Mouse (Mus musculus) stomach, embryonic 16.5 days (tissue): ENCODE data around the gene Chrna4. TPM values are rescaled to one million over a fixed set of nuclear protein-coding genes. Genes with fewer than 3 reads are reported as not detected.

Source experiments
- ATAC-seq: fragments of 200-750 bp; cut with Nextera tagmentation; 2 replicates; pipeline ENCODE4 v1.8.0; 2017; ENCODE audit warnings: moderate number of reproducible peaks, moderate TSS enrichment; ENCODE audit not compliant: insufficient read depth, low FRiP score
- H3K27ac ChIP-seq: fragments of 300-500 bp; sonication (generic); 2 replicates; pipeline ENCODE4 v1.5.1; 2014; ENCODE audit warnings: low read length
- H3K27me3 ChIP-seq: fragments of 300-500 bp; sonication (generic); 2 replicates; pipeline ENCODE4 v1.6.1; 2014; ENCODE audit warnings: low read length, control low read depth, mixed read lengths; ENCODE audit not compliant: control insufficient read depth, insufficient read depth
- H3K36me3 ChIP-seq: fragments of 300-500 bp; sonication (generic); 2 replicates; pipeline ENCODE4 v1.6.1; 2014; ENCODE audit warnings: low read length; ENCODE audit not compliant: control insufficient read depth, insufficient read depth
- H3K4me1 ChIP-seq: fragments of 300-500 bp; sonication (generic); 2 replicates; pipeline ENCODE4 v1.6.1; 2014; ENCODE audit warnings: low read length, control low read depth, mixed read lengths; ENCODE audit not compliant: control insufficient read depth, insufficient read depth
- H3K4me2 ChIP-seq: fragments of 300-500 bp; sonication (generic); 2 replicates; pipeline ENCODE4 v1.6.1; 2014; ENCODE audit warnings: low read depth, low read length, mixed read lengths
- H3K4me3 ChIP-seq: fragments of 300-500 bp; sonication (generic); replicated peaks from 2 replicates; pipeline ENCODE4 v1.5.1; 2014; ENCODE audit warnings: mild to moderate bottlenecking, low read length
- H3K9ac ChIP-seq: fragments of 300-500 bp; sonication (generic); 2 replicates; pipeline ENCODE4 v1.6.1; 2014; ENCODE audit warnings: low read length
- H3K9me3 ChIP-seq: fragments of 300-500 bp; sonication (generic); replicated peaks from 2 replicates; pipeline ENCODE4 v1.6.1; 2016; ENCODE audit warnings: low read length, control low read depth; ENCODE audit not compliant: control insufficient read depth
- WGBS: fragments of 180-500 bp; shearing (Covaris S2); extraction: QIAGEN DNeasy Blood & Tissue Kit; methylation state at CpG from one replicate; pipeline ENCODE4 v1.1.7; 2014; 5-methylcytosine and 5-hydroxymethylcytosine counted together
- polyA plus RNA-seq: library from polyadenylated mRNA; unstranded; fragments of >200 nt; fragmentation: Nextera tagmentation; extraction: Ambion mirVana; gene quantifications from 2 replicates; pipeline ENCODE4 v1.2.1, GENCODE M21; 2015

Gene Chrna4
- polyA plus RNA-seq, 1 experiment from 2014 or later = 0.81 TPM

DNA sequence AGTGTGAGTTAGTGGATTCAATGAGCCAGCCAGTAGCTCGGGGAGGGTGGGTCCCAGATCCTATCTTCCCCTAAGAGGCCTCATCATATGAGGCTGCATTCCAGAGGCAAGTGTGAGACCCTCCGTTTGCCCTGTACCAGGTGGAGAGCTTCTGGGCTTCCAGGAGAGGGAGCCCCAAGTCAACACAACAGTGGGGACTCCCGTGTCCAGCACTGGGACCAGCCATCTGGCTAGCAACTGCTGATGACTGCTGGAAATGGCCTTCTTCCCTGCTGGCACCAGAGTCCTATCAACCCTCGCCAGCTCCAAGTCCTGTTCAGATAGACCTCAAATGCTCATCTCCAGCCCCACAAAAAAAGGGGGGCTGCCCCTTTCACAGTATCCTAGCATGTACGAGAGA, 10.9 kb downstream of the Chrna4 start:
- 35% methylated on average over 5 of the region's 5 CpGs for WGBS
- Histone ChIP-seq H3K4me1 (no peaks in the 10 kb centered on the region; the same call in 1 of the 2 replicates), H3K9ac (no peak overlapping the region), H3K9me3 (no peaks in the 10 kb centered on the region), H3K27ac (no peak overlapping the region), H3K4me3 (no peak overlapping the region), H3K27me3 (no peaks in the 10 kb centered on the region; the same call in 1 of the 2 replicates), H3K36me3 (no peaks in the 10 kb centered on the region), H3K4me2 (no peak overlapping the region)
- peak; percentile 19; the same call in 1 of the 2 replicates for ATAC-seq

DNA sequence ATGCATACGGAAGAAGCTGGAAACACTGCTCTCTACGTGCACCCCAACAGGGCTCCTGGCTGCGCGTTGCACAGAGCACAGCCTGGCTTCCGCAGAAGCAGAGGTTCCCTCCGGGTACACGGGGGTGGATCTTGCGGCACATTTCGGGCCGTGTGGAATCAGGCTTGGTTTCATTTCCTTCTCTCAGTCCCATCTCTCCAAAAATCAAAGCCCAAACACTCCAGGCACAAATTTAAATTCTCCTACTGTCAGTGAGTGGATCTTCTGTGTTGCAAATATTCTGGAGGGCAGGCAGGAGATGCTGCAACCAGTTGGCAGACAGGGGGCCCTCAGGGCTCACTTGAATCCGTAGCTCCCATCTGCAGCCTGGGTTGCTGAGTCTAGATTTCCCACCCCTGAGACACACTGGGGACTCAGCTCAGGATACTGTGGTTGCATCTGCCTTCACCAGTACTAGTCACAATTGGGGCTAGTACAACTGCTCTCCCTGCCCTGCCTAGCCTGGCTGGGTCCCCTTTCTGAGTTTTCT, 11.9 kb downstream of the Chrna4 start:
- no peak for ATAC-seq
- no peak overlapping the region for H3K27ac ChIP-seq
- H3K4me1 ChIP-seq = no peaks in the 10 kb centered on the region; the same call in 1 of the 2 replicates
- H3K36me3 ChIP-seq = no peaks in the 10 kb centered on the region
- H3K9me3 ChIP-seq = no peaks in the 10 kb centered on the region
- WGBS = 77% methylated on average over 11 of the region's 11 CpGs
- no peak overlapping the region for H3K9ac ChIP-seq
- no peak overlapping the region for H3K4me2 ChIP-seq
- H3K27me3 ChIP-seq = no peaks in the 10 kb centered on the region
- no peak overlapping the region for H3K4me3 ChIP-seq

DNA sequence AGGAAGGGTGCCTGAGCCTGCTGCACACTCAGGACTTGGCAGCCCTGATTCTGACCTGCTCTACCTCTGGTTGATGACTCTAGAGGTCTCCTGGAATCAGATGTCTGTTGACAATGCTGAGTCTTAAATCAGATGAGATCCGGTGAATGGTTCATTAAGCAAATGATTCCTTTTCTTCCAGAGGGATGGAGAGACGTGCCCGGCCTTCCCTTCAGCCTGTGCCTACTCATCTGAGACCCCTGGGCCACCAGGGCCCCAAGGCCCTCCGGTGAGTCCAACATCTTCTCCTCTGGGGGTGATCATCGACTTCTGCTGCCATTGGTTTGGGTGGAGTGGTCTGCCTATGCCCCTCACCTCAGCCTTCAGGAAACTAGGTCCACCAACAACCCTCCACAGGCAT, 35.0 kb downstream of the Chrna4 start:
- H3K36me3 ChIP-seq = no peaks in the 10 kb centered on the region
- no peaks in the 10 kb centered on the region for H3K27me3 ChIP-seq
- no peaks in the 10 kb centered on the region for H3K9me3 ChIP-seq
- no peak overlapping the region for H3K27ac ChIP-seq
- no peaks in the 10 kb centered on the region for H3K4me1 ChIP-seq
- 83% methylated on average over 5 of the region's 5 CpGs for WGBS
- H3K4me2 ChIP-seq = no peak overlapping the region
- ATAC-seq = no peak
- no peak overlapping the region for H3K4me3 ChIP-seq
- no peak overlapping the region for H3K9ac ChIP-seq

DNA sequence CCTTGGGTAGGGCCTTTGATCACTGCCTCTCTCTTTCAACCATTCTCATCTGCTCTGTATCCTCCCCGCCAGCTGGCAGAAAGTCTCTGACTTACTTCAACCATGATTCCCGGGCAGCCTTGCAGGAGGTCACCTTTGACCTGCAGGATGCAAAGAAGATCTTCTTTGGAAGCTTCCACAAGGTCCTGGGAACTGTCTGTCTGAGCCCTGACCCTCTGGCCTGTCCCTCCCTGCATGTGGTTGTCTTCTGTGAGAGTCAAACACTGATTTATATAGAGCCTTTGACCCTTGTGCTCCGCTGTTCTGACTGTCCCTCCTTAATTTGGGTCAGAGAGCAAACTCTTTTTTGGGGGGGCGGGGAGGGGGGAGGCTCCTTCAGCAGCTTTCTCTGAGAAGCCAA, 36.3 kb downstream of the Chrna4 start:
- H3K27ac ChIP-seq = no peak overlapping the region
- H3K9ac ChIP-seq = no peak overlapping the region
- no peak for ATAC-seq

DNA sequence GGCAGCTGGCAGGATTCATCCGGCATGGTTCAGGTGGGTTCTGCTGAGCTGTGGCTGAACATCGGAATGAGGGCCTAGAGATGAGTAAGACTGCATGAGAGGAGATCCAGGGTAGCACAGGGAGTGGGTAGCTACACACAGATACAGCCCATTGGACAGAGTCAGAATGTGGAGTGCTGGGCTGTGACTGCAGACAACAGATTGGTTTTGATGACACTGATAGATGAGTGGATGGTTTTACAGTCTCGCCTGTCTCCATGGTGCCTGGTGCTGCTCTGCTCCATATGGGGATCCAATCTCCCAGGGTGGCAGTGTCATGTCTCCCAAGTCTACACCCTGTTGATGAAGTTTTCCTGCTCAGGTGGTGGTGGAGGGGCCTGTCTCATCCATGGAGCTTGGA, 46.4 kb downstream of the Chrna4 start:
- 75% methylated on average over 3 of the region's 3 CpGs for WGBS
- Histone ChIP-seq H3K27ac (no peak overlapping the region), H3K9ac (no peak overlapping the region), H3K4me1 (no peaks in the 10 kb centered on the region), H3K4me3 (no peak overlapping the region), H3K9me3 (no peaks in the 10 kb centered on the region), H3K36me3 (no peaks in the 10 kb centered on the region), H3K27me3 (no peaks in the 10 kb centered on the region), H3K4me2 (no peak overlapping the region)
- ATAC-seq = no peak

More for the DNA sequence above, 36.3 kb downstream of the Chrna4 start:
- Histone ChIP-seq H3K27me3 (no peaks in the 10 kb centered on the region), H3K4me1 (no peaks in the 10 kb centered on the region), H3K36me3 (no peaks in the 10 kb centered on the region), H3K4me3 (no peak overlapping the region), H3K9me3 (no peaks in the 10 kb centered on the region), H3K4me2 (no peak overlapping the region)
- WGBS = 58% methylated on average over 4 of the region's 4 CpGs

DNA sequence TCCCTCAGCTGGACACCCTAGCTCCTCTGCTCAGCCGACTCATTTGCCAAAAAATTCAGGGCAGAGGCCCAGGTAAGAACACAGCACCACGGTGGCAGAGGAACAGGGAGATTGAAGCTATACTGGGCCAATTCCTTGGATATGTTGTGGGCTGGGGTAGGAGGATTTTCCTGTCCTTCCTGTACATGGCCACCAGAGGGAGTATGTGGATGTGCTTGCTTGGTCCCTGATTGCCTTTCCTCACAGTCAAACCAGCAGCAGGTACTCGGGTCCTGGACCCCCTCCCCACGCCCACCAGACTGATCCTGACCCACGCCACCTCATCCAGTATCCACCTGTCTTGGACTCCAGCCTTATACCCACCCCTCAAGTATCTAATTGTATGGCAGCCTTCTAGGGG, 46.9 kb downstream of the Chrna4 start:
- ATAC-seq = peak; percentile 38; the same call in 1 of the 2 replicates
- H3K9me3 ChIP-seq = no peaks in the 10 kb centered on the region
- no peaks in the 10 kb centered on the region for H3K4me1 ChIP-seq
- WGBS = 11% methylated on average over 5 of the region's 5 CpGs
- no peak overlapping the region for H3K27ac ChIP-seq
- no peak overlapping the region for H3K4me3 ChIP-seq
- no peak overlapping the region for H3K4me2 ChIP-seq
- H3K27me3 ChIP-seq = no peaks in the 10 kb centered on the region
- no peak overlapping the region for H3K9ac ChIP-seq
- H3K36me3 ChIP-seq = no peaks in the 10 kb centered on the region

DNA sequence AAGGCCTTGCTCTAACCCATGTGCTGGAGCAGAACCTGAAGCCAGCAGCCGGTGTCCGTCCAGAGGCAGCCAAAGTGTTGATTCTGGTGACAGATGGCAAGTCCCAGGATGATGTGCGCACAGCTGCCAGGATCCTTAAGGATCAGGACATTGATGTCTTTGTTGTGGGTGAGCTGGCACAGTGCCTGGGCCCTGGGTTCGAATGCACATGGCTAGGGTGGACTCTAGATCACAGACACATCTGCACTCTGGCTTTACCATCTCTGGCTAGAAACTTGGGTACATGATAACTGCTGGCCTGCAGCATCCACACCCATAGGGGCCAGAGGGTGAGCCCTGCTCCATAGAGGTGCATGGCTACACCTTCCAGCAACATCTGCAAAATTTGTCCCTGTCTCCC, 47.9 kb downstream of the Chrna4 start:
- Histone ChIP-seq H3K4me1 (no peaks in the 10 kb centered on the region), H3K4me3 (no peak overlapping the region), H3K9me3 (no peaks in the 10 kb centered on the region), H3K27me3 (no peaks in the 10 kb centered on the region), H3K36me3 (no peaks in the 10 kb centered on the region), H3K9ac (no peak overlapping the region), H3K27ac (no peak overlapping the region), H3K4me2 (no peak overlapping the region)
- no peak for ATAC-seq
- 79% methylated on average over 4 of the region's 4 CpGs for WGBS

DNA sequence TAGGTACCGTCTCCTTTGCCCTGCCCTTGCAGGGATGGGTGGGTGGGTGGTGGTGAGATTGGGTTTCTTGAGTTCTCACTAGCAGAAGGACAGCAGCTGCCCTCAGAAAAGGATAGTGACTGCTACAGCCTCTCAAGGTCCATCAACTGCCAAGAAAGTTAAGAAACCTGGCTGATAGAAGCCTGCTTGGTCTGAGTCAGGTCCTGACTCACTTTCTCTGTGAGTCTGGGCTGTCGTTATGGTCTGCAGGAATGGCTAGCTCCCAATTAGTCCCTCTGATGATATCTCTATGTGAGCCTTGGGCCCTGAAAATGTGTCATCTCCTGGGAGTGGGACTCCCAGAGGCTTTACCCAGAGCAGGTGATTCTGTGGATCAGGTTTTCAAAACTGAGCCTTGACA, 49.0 kb downstream of the Chrna4 start:
- 73% methylated on average over 2 of the region's 2 CpGs for WGBS

DNA sequence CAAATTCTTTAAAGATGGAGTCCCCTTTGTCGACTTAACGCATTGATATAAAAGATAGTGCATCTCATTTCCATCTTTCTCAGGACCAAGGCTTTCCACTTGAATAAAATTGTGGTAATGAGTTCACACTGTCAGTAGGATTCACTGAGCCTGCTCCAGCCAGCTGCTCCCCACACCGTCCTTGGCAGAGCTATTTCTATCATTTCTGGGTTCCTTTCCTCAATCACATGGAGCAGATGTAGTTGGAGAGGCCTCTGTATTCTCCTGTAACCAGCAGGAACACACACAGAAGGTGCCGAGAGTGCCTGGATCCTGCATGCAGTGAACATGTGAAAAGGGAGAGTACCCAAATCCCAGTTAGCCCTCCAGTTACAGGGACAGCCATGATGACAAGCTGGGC, 53.0 kb downstream of the Chrna4 start:
- Histone ChIP-seq H3K9me3 (no peaks in the 10 kb centered on the region), H3K4me3 (no peak overlapping the region), H3K36me3 (no peaks in the 10 kb centered on the region), H3K9ac (no peak overlapping the region), H3K27ac (no peak overlapping the region), H3K27me3 (no peaks in the 10 kb centered on the region), H3K4me2 (no peak overlapping the region), H3K4me1 (peaks cover 5% of the 10 kb centered on the region; the same call in 1 of the 2 replicates)
- 70% methylated on average over 4 of the region's 4 CpGs for WGBS
- no peak for ATAC-seq

More for the DNA sequence above, 49.0 kb downstream of the Chrna4 start:
- ATAC-seq = no peak
- no peak overlapping the region for H3K4me2 ChIP-seq
- H3K4me1 ChIP-seq = no peaks in the 10 kb centered on the region
- H3K9ac ChIP-seq = no peak overlapping the region
- H3K9me3 ChIP-seq = no peaks in the 10 kb centered on the region
- H3K27me3 ChIP-seq = no peaks in the 10 kb centered on the region
- no peaks in the 10 kb centered on the region for H3K36me3 ChIP-seq
- H3K4me3 ChIP-seq = no peak overlapping the region
- H3K27ac ChIP-seq = no peak overlapping the region
